Mouse (Mus musculus) intestine, postnatal 0 days (tissue): ENCODE measurements at regions not wholly inside any gene's neighbourhood (a gene's known extent, or its start where the extent isn't known, plus 50 kb on each side); places are given as distances from the start of the nearest gene placed in this dataset.

Source experiments
- ATAC-seq: fragments of 200-750 bp; cut with Nextera tagmentation; 2 replicates; pipeline ENCODE4 v1.8.0; 2017; ENCODE audit warnings: mild to moderate bottlenecking, moderate TSS enrichment, moderate library complexity
- H3K27ac ChIP-seq: fragments of 300-500 bp; sonication (generic); 2 replicates; pipeline ENCODE4 v1.5.1; 2014; ENCODE audit warnings: mild to moderate bottlenecking, low read depth, low read length, moderate library complexity
- H3K27me3 ChIP-seq: fragments of 300-500 bp; sonication (generic); replicated peaks from 2 replicates; pipeline ENCODE4 v1.6.1; 2014; ENCODE audit warnings: low read length, mixed read lengths; ENCODE audit not compliant: control insufficient read depth, insufficient read depth
- H3K36me3 ChIP-seq: fragments of 300-500 bp; sonication (generic); 2 replicates; pipeline ENCODE4 v1.6.1; 2014; ENCODE audit warnings: mild to moderate bottlenecking, moderate library complexity; ENCODE audit not compliant: control insufficient read depth, insufficient read depth
- H3K4me1 ChIP-seq: fragments of 300-500 bp; sonication (generic); replicated peaks from 2 replicates; pipeline ENCODE4 v1.6.1; 2014; ENCODE audit warnings: antibody characterized with exemption, low read length, mixed read lengths; ENCODE audit not compliant: control insufficient read depth, insufficient read depth
- H3K4me2 ChIP-seq: fragments of 300-500 bp; sonication (generic); replicated peaks from 2 replicates; pipeline ENCODE4 v1.6.1; 2014; ENCODE audit warnings: low read depth, mild to moderate bottlenecking, moderate library complexity
- H3K4me3 ChIP-seq: fragments of 300-500 bp; sonication (generic); 2 replicates; pipeline ENCODE4 v1.5.1; 2014; ENCODE audit warnings: low read depth, low read length
- H3K9ac ChIP-seq: fragments of 300-500 bp; sonication (generic); 2 replicates; pipeline ENCODE4 v1.6.1; 2014; ENCODE audit warnings: mild to moderate bottlenecking, low read depth, low read length
- H3K9me3 ChIP-seq: fragments of 300-500 bp; sonication (generic); 2 replicates; pipeline ENCODE4 v1.6.1; 2016; ENCODE audit warnings: mixed run types; ENCODE audit not compliant: control insufficient read depth
- CTCF ChIP-seq: sonication (generic); IDR thresholded peaks from 2 replicates; pipeline ENCODE4 v1.5.1; 2016; ENCODE audit warnings: low read depth, mild to moderate bottlenecking, control low read depth, antibody characterized with exemption, moderate library complexity
- WGBS: fragments of 180-500 bp; shearing (Covaris S2); extraction: QIAGEN DNeasy Blood & Tissue Kit; methylation state at CpG from one replicate; pipeline ENCODE4 v1.1.7; 2014; 5-methylcytosine and 5-hydroxymethylcytosine counted together

- no peak overlapping the region for H3K27ac ChIP-seq
- H3K9ac ChIP-seq = no peak overlapping the region
- H3K4me1 ChIP-seq = no peaks in the 10 kb centered on the region
- no peak overlapping the region for H3K4me2 ChIP-seq
- H3K4me3 ChIP-seq = no peak overlapping the region
- no peak for TF ChIP-seq CTCF
- no peak for ATAC-seq
- no peaks in the 10 kb centered on the region for H3K9me3 ChIP-seq
- H3K36me3 ChIP-seq = no peaks in the 10 kb centered on the region
- no peaks in the 10 kb centered on the region for H3K27me3 ChIP-seq
- 90% methylated on average over 1 of the region's 1 CpGs for WGBS
Measured at GRCm38 (mm10) chr1:69212896-69213500, 105.1 kb upstream of the Erbb4 start.

- no peak overlapping the region for H3K9ac ChIP-seq
- WGBS = 67% methylated on average over 2 of the region's 2 CpGs
Measured at GRCm38 (mm10) chr1:69202745-69203144, 94.9 kb upstream of the Erbb4 start.

GRCm38 (mm10) chr1:69165202-69165601 lies 57.3 kb upstream of the Erbb4 start:
- WGBS = 47% methylated on average over 5 of the region's 5 CpGs
- no peaks in the 10 kb centered on the region for H3K4me1 ChIP-seq
- peak; percentile 46; the same call in 1 of the 2 replicates for TF ChIP-seq CTCF
- H3K27me3 ChIP-seq = no peaks in the 10 kb centered on the region
- H3K27ac ChIP-seq = no peak overlapping the region
- no peak for ATAC-seq
- H3K9ac ChIP-seq = no peak overlapping the region
- no peak overlapping the region for H3K4me2 ChIP-seq
- no peaks in the 10 kb centered on the region for H3K36me3 ChIP-seq
- no peak overlapping the region for H3K4me3 ChIP-seq
- no peaks in the 10 kb centered on the region for H3K9me3 ChIP-seq

More at GRCm38 (mm10) chr1:69202745-69203144, 94.9 kb upstream of the Erbb4 start:
- H3K27me3 ChIP-seq = no peaks in the 10 kb centered on the region
- no peak overlapping the region for H3K4me3 ChIP-seq
- H3K36me3 ChIP-seq = no peaks in the 10 kb centered on the region
- TF ChIP-seq CTCF = no peak
- no peak for ATAC-seq
- H3K9me3 ChIP-seq = no peaks in the 10 kb centered on the region
- H3K4me1 ChIP-seq = no peaks in the 10 kb centered on the region
- no peak overlapping the region for H3K4me2 ChIP-seq
- H3K27ac ChIP-seq = no peak overlapping the region
